Mouse (Mus musculus): Measurements from ENCODE around the gene Mctp1.
"Not testable (repeated sequence)": the region's sequence is repeated elsewhere in the genome, so short reads cannot be mapped to it uniquely, and the experiment has no call there.

Mctp1 gene

GRCm38 (mm10) chr13:76482998-76483397 lies 98.7 kb downstream of the Mctp1 start:
- no peak for DNase-seq

- no peak for DNase-seq
Observed at GRCm38 (mm10) chr13:76484086-76484709, 99.9 kb downstream of the Mctp1 start.

GRCm38 (mm10) chr13:76515896-76516295 lies 131.6 kb downstream of the Mctp1 start:
- no peak for DNase-seq

GRCm38 (mm10) chr13:76523170-76523569 lies 138.8 kb downstream of the Mctp1 start:
- DNase-seq, result no peak

GRCm38 (mm10) chr13:76527326-76527725 lies 143.0 kb downstream of the Mctp1 start:
- no peak for DNase-seq

- DNase-seq, result no peak
Observed at GRCm38 (mm10) chr13:76527751-76528150, 143.4 kb downstream of the Mctp1 start.

GRCm38 (mm10) chr13:76529915-76530314 lies 145.6 kb downstream of the Mctp1 start:
- DNase-seq, result no peak

GRCm38 (mm10) chr13:76530867-76531504 lies 146.7 kb downstream of the Mctp1 start:
- no peak for DNase-seq

GRCm38 (mm10) chr13:76547854-76548253 lies 163.5 kb downstream of the Mctp1 start:
- DNase-seq, result no peak

GRCm38 (mm10) chr13:76560918-76561317 lies 176.6 kb downstream of the Mctp1 start:
- DNase-seq, result no peak

GRCm38 (mm10) chr13:76561594-76561993 lies 177.3 kb downstream of the Mctp1 start:
- no peak for DNase-seq

- DNase-seq, result no peak
Observed at GRCm38 (mm10) chr13:76564061-76564460, 179.7 kb downstream of the Mctp1 start.

- DNase-seq, result no peak
Observed at GRCm38 (mm10) chr13:76566024-76566423, 181.7 kb downstream of the Mctp1 start.

- DNase-seq, result no peak
Observed at GRCm38 (mm10) chr13:76567448-76567847, 183.1 kb downstream of the Mctp1 start.

- DNase-seq, result no peak
Observed at GRCm38 (mm10) chr13:76568569-76569211, 184.4 kb downstream of the Mctp1 start.

GRCm38 (mm10) chr13:76579414-76579813 lies 195.1 kb downstream of the Mctp1 start:
- DNase-seq, result peak; percentile 1 to 5

- DNase-seq, result no peak
Observed at GRCm38 (mm10) chr13:76585447-76585846, 201.1 kb downstream of the Mctp1 start.

- not testable (repeated sequence) for DNase-seq
Observed at GRCm38 (mm10) chr13:76590709-76591108, 206.4 kb downstream of the Mctp1 start.

GRCm38 (mm10) chr13:76591189-76591588 lies 206.9 kb downstream of the Mctp1 start:
- DNase-seq, result no peak

- no peak for DNase-seq
Observed at GRCm38 (mm10) chr13:76591692-76592091, 207.4 kb downstream of the Mctp1 start.

- no peak for DNase-seq
Observed at GRCm38 (mm10) chr13:76592908-76593307, 208.6 kb downstream of the Mctp1 start.

- no peak for DNase-seq
Observed at GRCm38 (mm10) chr13:76597005-76597404, 212.7 kb downstream of the Mctp1 start.

GRCm38 (mm10) chr13:76609425-76609824 lies 225.1 kb downstream of the Mctp1 start:
- DNase-seq, result no peak

GRCm38 (mm10) chr13:76611499-76611898 lies 227.2 kb downstream of the Mctp1 start:
- DNase-seq, result no peak
